Mouse (Mus musculus) brain, embryonic 14.5 days (tissue): ENCODE results near the gene Psip1.

Experiments used
- CTCF ChIP-seq: fragments of 200-500 bp; IDR thresholded peaks from 2 replicates; pipeline ENCODE4 v1.5.1; 2012; ENCODE audit warnings: inconsistent platforms, mild to moderate bottlenecking, moderate library complexity, borderline replicate concordance; ENCODE audit not compliant: insufficient read depth, insufficient read length; ENCODE audit errors: extremely low read depth
- POLR2A ChIP-seq: fragments of 200-500 bp; IDR thresholded peaks from 2 replicates; pipeline ENCODE4 v1.6.1; 2012; ENCODE audit warnings: mild to moderate bottlenecking, inconsistent platforms, borderline replicate concordance; ENCODE audit not compliant: poor library complexity, insufficient read depth, insufficient read length, severe bottlenecking; ENCODE audit errors: extremely low read depth

DNA sequence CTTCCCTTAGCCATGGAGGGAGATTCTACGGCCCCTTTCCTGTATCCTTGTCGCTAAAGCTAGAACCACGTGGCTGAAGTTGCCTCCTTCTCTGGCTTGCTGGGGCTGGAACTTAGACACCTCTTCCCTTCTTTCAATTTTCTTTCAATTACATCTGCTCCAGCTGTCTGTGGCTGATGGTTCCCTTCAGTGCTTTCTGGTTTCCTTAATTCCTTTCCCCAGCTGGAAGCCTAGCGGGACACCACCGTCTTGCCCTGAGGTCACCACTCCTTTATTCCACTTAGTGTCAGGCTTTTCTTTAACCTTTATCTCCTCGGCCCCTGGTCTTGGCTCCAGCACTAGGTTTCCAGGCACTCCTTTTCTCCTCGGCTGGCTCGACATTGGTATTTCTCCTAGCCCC is 24.8 kb upstream of the Psip1 start:
- TF ChIP-seq CTCF = no peak
- TF ChIP-seq POLR2A = no peak
